Comparison of ENCODE assay signal across 41 mouse cellular contexts in genomic region chr1:88009521-88009920, GRCm38 (mm10). TPM values are rescaled to one million over a fixed set of nuclear protein-coding genes. Genes with fewer than 3 reads are reported as not detected.
"Had no signal": no experiment of that assay in that cellular context is flagged by ENCODE, and none has a peak within 500 bp of the region (broad histone marks: within the 10 kb centered on the region; RNA-seq: fewer than 3 reads in every experiment).

No protein-coding gene starts in this region.

- H3K9ac ChIP-seq: heart, embryonic 12.5 days; limb, embryonic 15.5 days; liver, embryonic 13.5 days had no signal

- DNase-seq: gastrocnemius, postnatal 14 days; gastrocnemius, postnatal 36 days; heart, adult 18-20 months; heart, postnatal 10 days; kidney, adult 11 months; kidney, adult 2 months; kidney, adult 9 months; kidney, postnatal 14 days; kidney, postnatal 36 days; layer of hippocampus, adult 9-11 months; layer of hippocampus, postnatal 36 days; left cerebral cortex, postnatal 4 days; liver, embryonic 13.5 days had no signal

- H3K27me3 ChIP-seq: heart, embryonic 12.5 days; hindbrain, embryonic 13.5 days; hindbrain, embryonic 15.5 days; kidney, embryonic 15.5 days; limb, embryonic 13.5 days; limb, embryonic 15.5 days; liver, embryonic 13.5 days; liver, embryonic 15.5 days had no signal

- H3K9me3 ChIP-seq: heart, embryonic 10.5 days; heart, embryonic 12.5 days; hindbrain, embryonic 15.5 days; kidney, embryonic 15.5 days; limb, embryonic 15.5 days; liver, embryonic 13.5 days; liver, embryonic 15.5 days had no signal

- H3K36me3 ChIP-seq: hindbrain, embryonic 15.5 days had no signal

- H3K27ac ChIP-seq: hindbrain, embryonic 13.5 days; hindbrain, postnatal 0 days; kidney, embryonic 15.5 days; liver, embryonic 13.5 days; liver, embryonic 15.5 days had no signal

RNA-seq across cellular contexts. Expression of gene Ugt1a10, which starts 45.7 kb away (rescaled TPM):
- total RNA-seq: gastrocnemius, adult 18-20 months; gastrocnemius, adult 8-10 months; gastrocnemius, postnatal 14 days; gastrocnemius, postnatal 36 days; heart, adult 18-20 months; heart, adult 8-10 months; heart, postnatal 10 days; heart, postnatal 25 days; hematopoietic stem cell, adult 5-6 weeks; hindbrain, postnatal 0 days; layer of hippocampus, adult 18-20 months; layer of hippocampus, adult 8-10 months; layer of hippocampus, postnatal 14 days; layer of hippocampus, postnatal 36 days; left cerebral cortex, adult 18-20 months; left cerebral cortex, adult 8-10 months; left cerebral cortex, postnatal 10 days; left cerebral cortex, postnatal 25 days; left cerebral cortex, postnatal 4 days had no signal
- polyA plus RNA-seq: gonadal fat pad, adult 2 months; heart, embryonic 10.5 days; heart, embryonic 12.5 days; heart, embryonic 14.5 days; heart, embryonic 16.5 days; hindbrain, embryonic 11.5 days; hindbrain, embryonic 13.5 days; hindbrain, embryonic 15.5 days; hindbrain, postnatal 0 days; intestine, embryonic 14.5 days; intestine, embryonic 16.5 days; limb, embryonic 11.5 days; limb, embryonic 13.5 days; limb, embryonic 15.5 days; liver, embryonic 13.5 days; liver, embryonic 15.5 days had no signal
